Mouse (Mus musculus): ENCODE results near the gene Vwa5b1. TPM values are rescaled to one million over a fixed set of nuclear protein-coding genes. Genes with fewer than 3 reads are reported as not detected.
A peak's percentile ranks its signal among the peaks of the same experiment; 100 is the strongest.

The Vwa5b1 gene
- 0.17 and 0.43 TPM in 2 replicates for polyA plus RNA-seq (2016; fragmentation: Nextera tagmentation; extraction: Ambion mirVana)

GRCm38 (mm10) chr4:138635428-138636145 lies at the start of gene Vwa5b1:
Gene Vwa5b1, minus strand, starts transcription at chr4:138635884.
- Histone ChIP-seq H3K36me3 (replicated peaks) (no peaks in the 10 kb centered on the region), H3K4me3 (peak within 1 kb of the TSS; percentile 16; the same call in 1 of the 2 replicates), H3K9me3 (no peaks in the 10 kb centered on the region), H3K27ac (peak within 1 kb of the TSS; percentile 68), H3K4me1 (peaks cover 26% of the 10 kb centered on the region), H3K27me3 (ENCODE audit: poor library complexity, severe bottlenecking) (no peaks in the 10 kb centered on the region)
- WGBS: 30% methylated on average over 8 of the region's 8 CpGs
- peak; percentile 53 for DNase-seq (ENCODE audit: extremely low spot score, low spot score)

DNA sequence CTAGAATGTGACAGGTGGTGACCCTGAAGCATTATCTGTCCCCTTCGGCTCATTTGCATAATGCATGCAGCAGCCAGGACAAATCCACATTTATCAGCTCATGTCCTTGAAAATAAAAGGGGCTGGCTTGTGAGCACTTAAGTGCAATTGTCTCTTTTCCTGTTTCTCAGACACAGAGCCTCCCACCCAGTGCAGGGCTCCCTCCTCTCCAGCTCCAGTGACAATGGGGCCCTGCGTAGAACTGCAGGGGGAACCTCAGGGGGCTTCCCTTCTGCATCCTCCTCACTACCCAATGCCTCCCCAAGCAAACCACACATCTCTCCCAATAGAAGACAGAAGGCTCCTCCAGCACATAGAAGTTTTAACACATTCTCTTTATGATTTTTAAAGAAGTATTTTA lies 47.1 kb upstream of the Vwa5b1 start:
- 71% methylated on average over 2 of the region's 2 CpGs for WGBS
- H3K27ac ChIP-seq: no peak overlapping the region
- no peak overlapping the region for H3K4me3 ChIP-seq
- H3K4me1 ChIP-seq: peaks cover 36% of the 10 kb centered on the region
- H3K9me3 ChIP-seq: no peaks in the 10 kb centered on the region
- no peaks in the 10 kb centered on the region for H3K36me3 ChIP-seq (replicated peaks)
- DNase-seq (ENCODE audit: extremely low spot score, low spot score): no peak
- peaks cover 53% of the 10 kb centered on the region for H3K27me3 ChIP-seq (ENCODE audit: poor library complexity, severe bottlenecking)

GRCm38 (mm10) chr4:138680124-138680523 lies 44.4 kb upstream of the Vwa5b1 start:
- H3K36me3 ChIP-seq (replicated peaks): no peaks in the 10 kb centered on the region
- H3K4me3 ChIP-seq: no peak overlapping the region
- 77% methylated on average over 4 of the region's 4 CpGs for WGBS
- no peak for DNase-seq (ENCODE audit: extremely low spot score, low spot score)
- H3K4me1 ChIP-seq: peaks cover 30% of the 10 kb centered on the region
- peaks cover 52% of the 10 kb centered on the region for H3K27me3 ChIP-seq (ENCODE audit: poor library complexity, severe bottlenecking)
- no peak overlapping the region for H3K27ac ChIP-seq
- H3K9me3 ChIP-seq: no peaks in the 10 kb centered on the region

DNA sequence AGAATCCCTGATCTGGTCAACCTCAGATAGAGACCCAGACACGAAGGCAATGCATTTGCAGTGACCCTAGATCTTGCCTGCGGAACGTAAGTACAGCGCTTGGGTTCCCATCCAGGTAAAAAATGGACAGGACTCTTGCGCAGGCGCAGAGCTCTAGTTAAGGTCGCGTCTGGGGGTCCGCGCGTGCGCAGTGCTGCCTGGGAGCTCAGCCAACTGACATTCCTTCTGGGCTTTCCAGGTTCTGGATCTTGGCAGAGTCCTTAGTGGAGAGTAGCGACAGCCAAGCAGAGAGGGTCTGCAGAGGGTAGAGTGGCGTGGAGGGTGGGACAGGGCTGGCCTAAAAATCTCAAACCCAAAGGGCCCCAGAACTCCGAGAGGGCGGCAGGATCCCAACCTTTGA lies 41.9 kb upstream of the Vwa5b1 start:
- Histone ChIP-seq H3K4me1 (peaks cover 8% of the 10 kb centered on the region), H3K36me3 (replicated peaks) (no peaks in the 10 kb centered on the region), H3K9me3 (no peaks in the 10 kb centered on the region), H3K27me3 (ENCODE audit: poor library complexity, severe bottlenecking) (peaks cover 35% of the 10 kb centered on the region), H3K4me3 (peak overlapping the region; percentile 36), H3K27ac (peak overlapping the region; percentile 60; the same call in 1 of the 2 replicates)
- WGBS: 26% methylated on average over 16 of the region's 16 CpGs
- DNase-seq (ENCODE audit: extremely low spot score, low spot score): peak; percentile 49

GRCm38 (mm10) chr4:138676480-138676879 lies 40.8 kb upstream of the Vwa5b1 start:
- no peak for DNase-seq (ENCODE audit: extremely low spot score, low spot score)
- H3K9me3 ChIP-seq: no peaks in the 10 kb centered on the region
- H3K27ac ChIP-seq: no peak overlapping the region
- H3K4me1 ChIP-seq: peaks cover 5% of the 10 kb centered on the region; the same call in 1 of the 2 replicates
- 13% methylated on average over 16 of the region's 16 CpGs for WGBS
- H3K27me3 ChIP-seq (ENCODE audit: poor library complexity, severe bottlenecking): peaks cover 35% of the 10 kb centered on the region
- no peaks in the 10 kb centered on the region for H3K36me3 ChIP-seq (replicated peaks)
- H3K4me3 ChIP-seq: no peak overlapping the region

- WGBS: 81% methylated on average over 4 of the region's 4 CpGs
- DNase-seq (ENCODE audit: extremely low spot score, low spot score): no peak
- Histone ChIP-seq H3K4me1 (peaks cover 10% of the 10 kb centered on the region; the same call in 1 of the 2 replicates), H3K36me3 (replicated peaks) (no peaks in the 10 kb centered on the region), H3K9me3 (no peaks in the 10 kb centered on the region), H3K4me3 (no peak overlapping the region), H3K27me3 (ENCODE audit: poor library complexity, severe bottlenecking) (peaks cover 27% of the 10 kb centered on the region), H3K27ac (no peak overlapping the region)
These were observed 36.5 kb upstream of the Vwa5b1 start for GRCm38 (mm10) chr4:138672160-138672559.

DNA sequence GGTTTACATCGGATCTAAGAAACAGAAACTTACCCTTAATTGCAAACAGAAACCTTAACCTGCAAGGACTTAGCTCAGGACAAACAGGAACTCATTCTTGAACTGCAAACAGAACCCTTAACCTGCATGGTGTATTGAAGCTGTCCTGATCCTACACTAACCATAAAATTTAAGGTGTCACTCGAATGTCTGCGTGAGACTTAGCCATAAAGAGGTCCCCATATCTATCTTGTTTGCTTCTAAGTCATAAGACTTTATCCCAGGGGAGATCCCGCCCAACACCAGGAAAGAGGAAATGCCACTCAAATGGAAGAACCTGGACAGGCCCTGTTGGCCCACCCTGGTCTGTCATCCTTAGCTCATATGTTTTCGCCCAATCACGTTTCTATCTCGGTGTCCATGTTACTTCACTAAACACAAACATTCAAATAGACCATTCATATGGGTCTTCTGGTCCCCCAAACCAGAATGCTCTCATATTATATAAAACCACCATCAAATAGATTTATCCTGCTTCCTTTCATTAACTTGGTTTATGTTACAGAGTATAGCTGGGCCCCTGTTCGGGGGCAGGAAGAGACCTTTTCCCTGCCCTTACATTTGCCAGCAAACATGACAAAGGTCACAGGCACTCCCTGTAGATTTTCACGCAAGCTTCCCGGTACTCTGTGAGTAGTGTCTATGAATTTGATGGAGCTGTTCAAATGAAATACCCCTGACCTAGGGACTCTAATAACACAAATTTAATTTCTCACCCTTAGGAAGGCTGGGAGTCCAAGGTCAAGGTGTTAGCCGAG lies 34.6 kb upstream of the Vwa5b1 start:
- peaks cover 10% of the 10 kb centered on the region; the same call in 1 of the 2 replicates for H3K4me1 ChIP-seq
- H3K9me3 ChIP-seq: no peaks in the 10 kb centered on the region
- 83% methylated on average over 11 of the region's 11 CpGs for WGBS
- DNase-seq (ENCODE audit: extremely low spot score, low spot score): no peak
- no peak overlapping the region for H3K27ac ChIP-seq
- peaks cover 9% of the 10 kb centered on the region; the same call in 1 of the 2 replicates for H3K27me3 ChIP-seq (ENCODE audit: poor library complexity, severe bottlenecking)
- H3K4me3 ChIP-seq: no peak overlapping the region
- H3K36me3 ChIP-seq (replicated peaks): no peaks in the 10 kb centered on the region

DNA sequence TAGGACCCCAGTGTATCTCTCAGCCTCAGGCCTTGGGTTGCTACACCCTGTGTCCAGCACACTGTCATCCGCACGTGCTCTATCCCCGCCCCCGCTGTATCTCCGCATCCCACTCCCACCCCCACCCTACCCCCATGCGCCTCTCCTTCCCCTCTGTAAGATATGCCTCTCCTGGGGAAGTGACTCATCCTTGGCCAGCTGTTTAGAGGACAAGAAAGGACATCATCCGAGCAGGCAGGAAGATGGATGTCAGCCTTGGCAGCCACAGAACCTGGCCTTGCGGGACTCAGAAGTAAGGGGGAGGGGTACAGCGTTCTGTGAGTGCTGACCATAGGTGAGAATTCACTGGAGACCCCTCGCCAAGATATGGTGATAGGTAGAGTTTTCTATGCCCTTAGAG lies 30.8 kb upstream of the Vwa5b1 start:
- no peaks in the 10 kb centered on the region for H3K36me3 ChIP-seq (replicated peaks)
- H3K4me3 ChIP-seq: no peak overlapping the region
- H3K4me1 ChIP-seq: peaks cover 10% of the 10 kb centered on the region; the same call in 1 of the 2 replicates
- no peak overlapping the region for H3K27ac ChIP-seq
- no peak for DNase-seq (ENCODE audit: extremely low spot score, low spot score)
- 82% methylated on average over 10 of the region's 10 CpGs for WGBS
- H3K9me3 ChIP-seq: no peaks in the 10 kb centered on the region
- H3K27me3 ChIP-seq (ENCODE audit: poor library complexity, severe bottlenecking): no peaks in the 10 kb centered on the region; the same call in 1 of the 2 replicates

- 83% methylated on average over 11 of the region's 11 CpGs for WGBS
- 0 out of 2 replicates have a peak, but pooled peaks cover 4% of the 10 kb centered on the region for H3K27me3 ChIP-seq (ENCODE audit: poor library complexity, severe bottlenecking)
- H3K36me3 ChIP-seq (replicated peaks): no peaks in the 10 kb centered on the region
- H3K4me3 ChIP-seq: no peak overlapping the region
- DNase-seq (ENCODE audit: extremely low spot score, low spot score): no peak
- peaks cover 5% of the 10 kb centered on the region; the same call in 1 of the 2 replicates for H3K4me1 ChIP-seq
- peak overlapping the region; percentile 11; the same call in 1 of the 2 replicates for H3K27ac ChIP-seq
- no peaks in the 10 kb centered on the region for H3K9me3 ChIP-seq
These were observed 24.4 kb upstream of the Vwa5b1 start for GRCm38 (mm10) chr4:138659936-138660602.

GRCm38 (mm10) chr4:138653056-138653455 lies 17.4 kb upstream of the Vwa5b1 start:
- Histone ChIP-seq H3K4me1 (peaks cover 14% of the 10 kb centered on the region), H3K27me3 (ENCODE audit: poor library complexity, severe bottlenecking) (no peaks in the 10 kb centered on the region), H3K9me3 (no peaks in the 10 kb centered on the region), H3K4me3 (no peak overlapping the region), H3K27ac (no peak overlapping the region), H3K36me3 (replicated peaks) (no peaks in the 10 kb centered on the region)
- no peak for DNase-seq (ENCODE audit: extremely low spot score, low spot score)
- 61% methylated on average over 6 of the region's 6 CpGs for WGBS

GRCm38 (mm10) chr4:138651881-138652280 lies 16.2 kb upstream of the Vwa5b1 start:
- 93% methylated on average over 4 of the region's 4 CpGs for WGBS
- DNase-seq (ENCODE audit: extremely low spot score, low spot score): no peak
- no peak overlapping the region for H3K4me3 ChIP-seq
- H3K36me3 ChIP-seq (replicated peaks): no peaks in the 10 kb centered on the region
- H3K27me3 ChIP-seq (ENCODE audit: poor library complexity, severe bottlenecking): no peaks in the 10 kb centered on the region
- H3K9me3 ChIP-seq: no peaks in the 10 kb centered on the region
- H3K27ac ChIP-seq: no peak overlapping the region
- H3K4me1 ChIP-seq: peaks cover 19% of the 10 kb centered on the region

GRCm38 (mm10) chr4:138648096-138648635 lies 12.5 kb upstream of the Vwa5b1 start:
- no peak for DNase-seq (ENCODE audit: extremely low spot score, low spot score)
- H3K36me3 ChIP-seq (replicated peaks): no peaks in the 10 kb centered on the region
- H3K4me3 ChIP-seq: no peak overlapping the region
- no peaks in the 10 kb centered on the region for H3K9me3 ChIP-seq
- no peaks in the 10 kb centered on the region for H3K27me3 ChIP-seq (ENCODE audit: poor library complexity, severe bottlenecking)
- H3K27ac ChIP-seq: no peak overlapping the region
- WGBS: 67% methylated on average over 3 of the region's 3 CpGs
- peaks cover 17% of the 10 kb centered on the region for H3K4me1 ChIP-seq

All from forebrain, embryonic 10.5 days (tissue).